Mouse (Mus musculus): ENCODE results near the gene Cdkal1. TPM values are rescaled to one million over a fixed set of nuclear protein-coding genes. Genes with fewer than 3 reads are reported as not detected.

Cdkal1 gene
- polyA plus RNA-seq, 2 experiments = 10.8 to 29.8 TPM

GRCm38 (mm10) chr13:29769647-29770436 is 85.6 kb downstream of the Cdkal1 start:
- Histone ChIP-seq H3K27ac (replicated peaks; ENCODE audit: low read depth, low read length) (0 out of 2 replicates have a peak overlapping the region, but pooled peaks have one; percentile 1), H3K4me2 (replicated peaks; ENCODE audit: low read depth, low read length, severe bottlenecking) (peak overlapping the region; percentile 6; the same call in 1 of the 2 replicates)

DNA sequence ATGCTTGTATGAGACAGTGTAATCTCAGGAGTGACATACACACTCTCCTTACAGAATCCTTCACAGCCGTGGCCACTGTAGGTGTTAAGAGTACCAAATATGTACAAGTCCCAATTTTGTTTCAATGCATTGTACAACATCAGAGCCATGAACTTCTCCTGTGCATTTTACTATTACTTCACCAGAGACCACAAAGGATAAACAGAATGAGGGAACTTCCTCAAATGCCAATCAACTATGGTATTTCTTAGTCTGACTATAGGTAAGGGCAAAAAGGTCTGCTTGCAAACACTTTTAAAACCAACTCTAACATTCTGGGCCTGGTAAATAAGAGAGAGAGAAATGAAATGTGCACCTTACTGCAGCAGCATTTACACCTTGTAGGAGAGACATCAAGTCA is 87.4 kb downstream of the Cdkal1 start:
- Histone ChIP-seq H3K9me3 (ENCODE audit: control insufficient read depth, low read length) (no peaks in the 10 kb centered on the region), H3K9ac (ENCODE audit: low read depth, low read length, severe bottlenecking) (no peak overlapping the region), H3K4me1 (ENCODE audit: control insufficient read depth, insufficient read depth, low read length) (peaks cover 19% of the 10 kb centered on the region), H3K4me2 (replicated peaks; ENCODE audit: low read depth, low read length, severe bottlenecking) (no peak overlapping the region), H3K27ac (replicated peaks; ENCODE audit: low read depth, low read length) (no peak overlapping the region), H3K4me3 (replicated peaks; ENCODE audit: low read length) (no peak overlapping the region), H3K27me3 (ENCODE audit: control insufficient read depth, insufficient read depth, low read length) (no peaks in the 10 kb centered on the region), H3K36me3 (ENCODE audit: control insufficient read depth, insufficient read depth, low read length) (no peaks in the 10 kb centered on the region)
- no peak for ATAC-seq (ENCODE audit: low FRiP score, low read depth)
- WGBS = 77% methylated on average over 1 of the region's 1 CpGs
- no peak for DNase-seq (ENCODE audit: low spot score)
- no peak for TF ChIP-seq POLR2A (IDR thresholded peaks at IDR 0.05; ENCODE audit: borderline replicate concordance, extremely low read depth, insufficient read depth, insufficient read length)

More at GRCm38 (mm10) chr13:29769647-29770436, 85.6 kb downstream of the Cdkal1 start:
- no peak overlapping the region for H3K9ac ChIP-seq (ENCODE audit: low read depth, low read length, severe bottlenecking)
- H3K9me3 ChIP-seq (ENCODE audit: control insufficient read depth, low read length) = no peaks in the 10 kb centered on the region
- no peak for TF ChIP-seq POLR2A (IDR thresholded peaks at IDR 0.05; ENCODE audit: borderline replicate concordance, extremely low read depth, insufficient read depth, insufficient read length)
- peak; percentile 73 for ATAC-seq (ENCODE audit: low FRiP score, low read depth)
- 21% methylated on average over 12 of the region's 12 CpGs for WGBS
- no peaks in the 10 kb centered on the region for H3K27me3 ChIP-seq (ENCODE audit: control insufficient read depth, insufficient read depth, low read length)
- no peaks in the 10 kb centered on the region for H3K36me3 ChIP-seq (ENCODE audit: control insufficient read depth, insufficient read depth, low read length)
- no peak overlapping the region for H3K4me3 ChIP-seq (replicated peaks; ENCODE audit: low read length)
- peaks cover 24% of the 10 kb centered on the region for H3K4me1 ChIP-seq (ENCODE audit: control insufficient read depth, insufficient read depth, low read length)
- DNase-seq (ENCODE audit: low spot score) = peak; percentile 90

- Histone ChIP-seq H3K9me3 (ENCODE audit: control insufficient read depth, low read length) (no peaks in the 10 kb centered on the region), H3K9ac (ENCODE audit: low read depth, low read length, severe bottlenecking) (no peak overlapping the region), H3K36me3 (ENCODE audit: control insufficient read depth, insufficient read depth, low read length) (no peaks in the 10 kb centered on the region), H3K27me3 (ENCODE audit: control insufficient read depth, insufficient read depth, low read length) (no peaks in the 10 kb centered on the region), H3K4me3 (replicated peaks; ENCODE audit: low read length) (no peak overlapping the region), H3K4me2 (replicated peaks; ENCODE audit: low read depth, low read length, severe bottlenecking) (no peak overlapping the region), H3K4me1 (ENCODE audit: control insufficient read depth, insufficient read depth, low read length) (peaks cover 19% of the 10 kb centered on the region), H3K27ac (replicated peaks; ENCODE audit: low read depth, low read length) (no peak overlapping the region)
- no peak for ATAC-seq (ENCODE audit: low FRiP score, low read depth)
- TF ChIP-seq POLR2A (IDR thresholded peaks at IDR 0.05; ENCODE audit: borderline replicate concordance, extremely low read depth, insufficient read depth, insufficient read length) = no peak
- 56% methylated on average over 4 of the region's 4 CpGs for WGBS
- no peak for DNase-seq (ENCODE audit: low spot score)
Observed at GRCm38 (mm10) chr13:29767587-29767986, 87.9 kb downstream of the Cdkal1 start.

GRCm38 (mm10) chr13:29766377-29766776 is 89.1 kb downstream of the Cdkal1 start:
- Histone ChIP-seq H3K4me2 (replicated peaks; ENCODE audit: low read depth, low read length, severe bottlenecking) (no peak overlapping the region), H3K9ac (ENCODE audit: low read depth, low read length, severe bottlenecking) (no peak overlapping the region), H3K4me1 (ENCODE audit: control insufficient read depth, insufficient read depth, low read length) (peaks cover 19% of the 10 kb centered on the region), H3K36me3 (ENCODE audit: control insufficient read depth, insufficient read depth, low read length) (no peaks in the 10 kb centered on the region), H3K27ac (replicated peaks; ENCODE audit: low read depth, low read length) (no peak overlapping the region), H3K27me3 (ENCODE audit: control insufficient read depth, insufficient read depth, low read length) (no peaks in the 10 kb centered on the region), H3K9me3 (ENCODE audit: control insufficient read depth, low read length) (no peaks in the 10 kb centered on the region), H3K4me3 (replicated peaks; ENCODE audit: low read length) (no peak overlapping the region)
- 64% methylated on average over 8 of the region's 8 CpGs for WGBS
- no peak for DNase-seq (ENCODE audit: low spot score)
- TF ChIP-seq POLR2A (IDR thresholded peaks at IDR 0.05; ENCODE audit: borderline replicate concordance, extremely low read depth, insufficient read depth, insufficient read length) = no peak
- no peak for ATAC-seq (ENCODE audit: low FRiP score, low read depth)

DNA sequence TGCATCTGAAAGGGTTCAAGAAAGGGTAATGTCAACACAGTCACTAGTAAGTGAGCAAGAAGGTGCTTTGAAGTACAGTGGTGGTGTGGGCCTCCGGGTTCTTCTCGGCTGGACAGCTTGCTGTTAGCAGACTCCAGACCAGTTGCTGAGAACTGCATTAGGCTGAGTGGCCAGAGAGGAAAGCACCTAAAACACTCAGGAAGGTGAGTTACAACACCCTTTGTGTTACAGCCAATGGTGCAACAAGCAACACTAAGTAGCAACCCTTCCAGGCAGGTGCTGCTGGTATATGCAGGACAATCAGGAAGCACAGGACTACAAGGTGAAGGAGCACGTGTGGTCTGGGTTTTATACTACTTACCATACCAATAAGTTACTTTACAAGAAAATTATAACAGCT is 90.2 kb downstream of the Cdkal1 start:
- Histone ChIP-seq H3K27me3 (ENCODE audit: control insufficient read depth, insufficient read depth, low read length) (no peaks in the 10 kb centered on the region), H3K4me3 (replicated peaks; ENCODE audit: low read length) (no peak overlapping the region), H3K9ac (ENCODE audit: low read depth, low read length, severe bottlenecking) (no peak overlapping the region), H3K4me2 (replicated peaks; ENCODE audit: low read depth, low read length, severe bottlenecking) (no peak overlapping the region), H3K4me1 (ENCODE audit: control insufficient read depth, insufficient read depth, low read length) (peaks cover 22% of the 10 kb centered on the region), H3K36me3 (ENCODE audit: control insufficient read depth, insufficient read depth, low read length) (no peaks in the 10 kb centered on the region), H3K27ac (replicated peaks; ENCODE audit: low read depth, low read length) (no peak overlapping the region), H3K9me3 (ENCODE audit: control insufficient read depth, low read length) (no peaks in the 10 kb centered on the region)
- WGBS = 41% methylated on average over 3 of the region's 3 CpGs
- DNase-seq (ENCODE audit: low spot score) = no peak
- ATAC-seq (ENCODE audit: low FRiP score, low read depth) = no peak
- no peak for TF ChIP-seq POLR2A (IDR thresholded peaks at IDR 0.05; ENCODE audit: borderline replicate concordance, extremely low read depth, insufficient read depth, insufficient read length)

Data from limb, embryonic 14.5 days (tissue).